Mouse (Mus musculus) thymus, postnatal 10 days (tissue): ENCODE measurements around the gene Zfp318.

Experiments used
- DNase-seq, 2 experiments: peaks; one replicate each; pipeline ENCODE4 v3.0.0; 2021; ENCODE audit warnings: low spot score in 2 of 2

The Zfp318 gene

DNA sequence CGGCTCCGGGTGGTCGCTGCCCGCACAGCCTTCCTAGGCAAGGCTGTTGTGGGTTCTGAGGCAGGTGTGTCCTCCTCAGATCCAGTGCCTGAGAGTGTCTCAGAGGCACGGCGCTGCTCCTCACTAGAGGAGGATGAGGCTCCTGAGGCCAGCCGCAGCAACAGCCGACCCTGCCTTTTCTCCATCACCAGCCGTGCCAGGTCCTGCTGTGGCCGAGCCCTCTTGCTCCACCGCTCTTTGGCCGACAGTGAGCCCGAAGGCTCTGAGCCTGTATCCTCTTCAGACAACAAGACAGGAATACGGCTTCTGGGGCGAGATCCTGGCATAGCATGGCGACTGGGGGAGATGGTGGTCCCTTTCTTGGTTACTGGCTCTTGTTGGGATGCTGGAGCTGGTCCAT is 62.7 kb downstream of the Zfp318 start:
- DNase-seq = no peak

DNA sequence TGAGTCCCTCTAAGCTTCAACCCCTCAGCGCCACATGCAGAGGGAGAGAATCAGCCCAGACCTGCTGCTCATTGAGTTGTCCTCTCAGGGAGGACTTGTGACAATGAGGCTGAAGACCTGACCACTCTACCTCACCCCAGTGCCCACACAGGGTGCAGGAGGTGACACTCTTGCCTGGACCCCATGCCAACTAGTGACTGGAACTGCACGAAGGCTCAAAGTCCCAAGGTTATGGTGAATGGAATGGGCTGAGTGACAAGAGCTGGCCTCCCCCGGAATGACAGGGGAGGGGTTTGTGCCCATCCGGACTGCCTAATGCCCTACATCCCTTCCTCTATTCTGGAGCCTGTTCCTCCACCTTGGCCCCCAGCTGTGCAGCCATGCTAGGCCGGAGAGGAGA is 69.2 kb downstream of the Zfp318 start:
- no peak for DNase-seq

DNA sequence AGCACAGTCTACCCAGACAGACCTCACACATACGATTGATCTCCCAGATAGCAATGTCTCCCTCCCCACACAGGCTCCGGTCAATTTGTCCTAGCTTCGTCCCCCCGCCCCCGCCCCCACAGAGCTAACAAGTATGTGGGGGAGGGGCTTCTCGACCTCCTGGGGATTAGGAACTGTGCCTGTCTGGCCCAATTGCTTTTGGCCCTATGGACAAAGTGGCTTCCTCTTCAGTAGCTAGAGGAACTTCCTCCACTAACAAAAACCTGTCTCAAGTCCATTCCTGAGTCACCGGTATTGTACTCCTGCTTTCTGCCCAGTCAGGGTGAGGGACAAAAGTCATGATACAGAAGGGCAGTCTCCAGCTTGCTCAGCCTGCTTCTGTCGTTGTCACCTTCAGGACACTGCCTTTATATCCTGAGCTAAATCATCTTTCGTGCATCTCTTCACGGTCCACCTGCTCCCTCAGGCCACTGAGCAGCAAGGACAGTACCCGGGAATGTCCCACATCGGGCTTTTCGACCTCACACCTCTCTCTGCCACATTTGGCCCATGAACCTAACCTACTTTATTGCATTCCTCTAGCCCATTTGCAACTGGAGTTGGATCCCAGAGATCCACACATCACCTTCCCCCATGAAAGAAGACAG is 69.9 kb downstream of the Zfp318 start:
- no peak for DNase-seq

DNA sequence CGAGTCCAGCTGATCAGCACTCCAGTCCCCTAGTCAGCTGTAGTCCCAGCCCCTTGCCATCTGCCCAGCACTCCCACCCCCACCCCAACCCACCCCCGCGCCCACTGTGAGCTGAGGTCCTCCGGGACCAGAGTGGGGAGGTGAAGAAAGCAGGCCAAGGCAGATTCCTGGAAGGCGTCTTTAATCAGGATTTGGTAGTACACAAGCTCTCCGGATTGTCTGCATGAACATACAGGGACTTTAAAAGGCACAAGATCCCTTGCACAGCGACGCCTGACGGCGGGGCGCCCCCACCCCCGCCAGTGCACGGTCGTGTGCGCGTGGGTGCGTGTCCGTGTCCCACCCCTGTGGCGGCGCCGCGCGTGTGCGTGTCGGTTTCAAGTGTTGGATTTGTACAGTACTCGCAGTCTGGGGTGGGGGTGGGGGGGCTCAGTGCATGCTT is 70.5 kb downstream of the Zfp318 start:
- no peak for DNase-seq

DNA sequence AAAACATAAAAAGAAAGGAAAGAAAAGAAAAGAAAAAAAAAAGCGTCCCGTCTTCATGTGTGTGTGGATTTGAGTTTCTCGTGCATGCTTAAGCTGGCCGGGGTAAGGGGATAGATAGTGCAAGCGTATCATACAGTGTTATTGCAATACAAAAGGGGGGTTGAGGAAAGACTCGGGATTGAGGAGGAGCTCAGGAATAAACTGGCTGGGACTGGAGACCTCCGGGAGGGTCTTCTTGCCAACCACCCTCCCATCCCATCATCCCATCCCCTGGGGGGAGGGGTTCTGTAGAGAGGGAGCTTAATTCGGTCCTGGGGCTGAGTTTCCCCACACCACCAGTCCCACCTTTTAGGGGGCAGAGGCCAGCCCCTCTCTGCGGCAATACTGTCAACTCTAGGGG is 71.0 kb downstream of the Zfp318 start:
- DNase-seq = no peak

DNA sequence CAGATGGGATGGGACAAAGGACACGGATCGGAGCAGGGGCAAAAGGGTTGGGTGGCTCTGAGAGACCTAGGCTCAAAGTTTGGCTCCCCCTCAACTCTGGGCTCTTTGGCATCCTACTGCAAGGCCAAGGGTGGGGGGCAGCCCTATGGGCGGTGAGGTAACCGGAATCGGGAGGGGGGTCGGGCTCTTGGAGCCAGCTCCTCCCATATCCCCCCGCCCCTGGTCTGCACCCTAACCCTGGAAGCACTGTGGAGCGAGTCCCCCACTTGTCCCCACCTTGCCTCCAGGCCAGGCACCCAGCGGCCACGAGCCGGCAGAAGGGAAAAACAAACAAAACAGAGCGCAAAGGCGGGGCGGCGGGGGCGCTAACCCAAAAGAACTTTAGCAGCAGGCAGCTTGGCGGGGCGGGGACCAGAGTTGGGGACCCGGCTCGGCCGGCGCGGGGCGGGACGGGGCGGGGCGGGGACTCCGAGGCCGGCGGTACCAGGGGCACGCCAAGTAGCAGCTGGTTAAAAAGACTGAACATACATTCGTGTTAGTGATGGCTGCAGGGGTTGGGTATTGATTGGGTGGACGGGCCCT is 71.7 kb downstream of the Zfp318 start:
- DNase-seq = peak in 1 of 2 experiments; percentile 32

DNA sequence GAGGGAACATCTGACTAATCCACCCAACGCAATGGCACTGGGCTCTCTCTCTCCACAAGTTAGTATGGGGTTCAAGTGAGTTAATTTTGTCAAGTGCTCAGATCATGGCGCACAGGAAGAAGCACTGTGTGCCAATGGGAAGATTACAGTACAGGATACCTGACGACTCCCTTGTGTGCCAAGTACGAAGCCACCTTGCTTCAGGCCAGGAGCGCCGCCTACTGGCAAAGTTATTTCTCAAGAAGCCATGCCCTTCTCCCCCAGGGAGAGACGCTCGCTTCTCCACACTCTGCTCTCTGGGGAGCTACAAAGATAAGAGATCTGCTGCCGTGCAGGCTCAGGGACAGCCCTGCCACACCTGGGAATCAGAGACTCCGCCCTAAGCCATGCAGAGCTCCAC is 74.3 kb downstream of the Zfp318 start:
- DNase-seq = peak in 1 of 2 experiments; percentile 59

DNA sequence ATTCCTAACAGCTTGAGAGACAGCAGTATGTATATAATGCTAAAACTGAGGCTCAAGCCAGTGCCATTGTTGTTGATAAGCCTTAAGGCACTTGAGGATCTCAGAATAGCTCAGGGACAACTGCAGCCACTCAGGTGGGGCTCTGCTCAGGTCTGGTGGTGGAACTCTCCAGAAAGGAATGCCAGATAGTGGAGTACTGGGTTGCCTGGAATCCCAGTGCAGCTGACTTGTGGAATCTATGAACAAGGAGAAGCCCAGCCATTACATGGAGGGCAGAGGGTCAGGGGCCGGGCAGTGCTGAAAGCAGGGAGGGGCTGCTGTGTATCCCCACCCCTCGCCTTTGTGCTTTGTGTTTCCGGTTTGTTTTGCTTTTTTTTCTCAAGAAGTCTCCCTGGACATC is 74.9 kb downstream of the Zfp318 start:
- DNase-seq = no peak

DNA sequence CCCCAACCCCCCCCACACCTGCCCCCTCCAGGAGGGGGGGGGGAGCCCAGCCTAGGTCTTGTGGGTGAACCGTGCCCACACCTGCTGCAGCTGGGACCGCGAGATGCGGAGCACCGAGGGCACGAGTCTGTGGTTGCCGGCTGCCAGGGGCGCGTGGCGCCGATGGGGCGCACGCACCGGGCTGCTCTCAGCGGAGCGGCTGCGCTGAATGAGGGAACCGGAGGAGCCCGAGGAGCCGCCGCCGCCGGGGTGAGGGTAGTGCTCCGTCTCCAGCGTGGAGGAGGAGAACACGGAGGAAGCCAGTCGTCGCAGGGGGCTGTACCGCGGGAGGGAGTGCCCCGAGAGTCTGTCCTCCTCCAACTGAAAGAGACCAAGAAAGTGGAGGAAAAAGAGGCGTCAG is 77.1 kb downstream of the Zfp318 start:
- peak; percentile 39 to 41 for DNase-seq

DNA sequence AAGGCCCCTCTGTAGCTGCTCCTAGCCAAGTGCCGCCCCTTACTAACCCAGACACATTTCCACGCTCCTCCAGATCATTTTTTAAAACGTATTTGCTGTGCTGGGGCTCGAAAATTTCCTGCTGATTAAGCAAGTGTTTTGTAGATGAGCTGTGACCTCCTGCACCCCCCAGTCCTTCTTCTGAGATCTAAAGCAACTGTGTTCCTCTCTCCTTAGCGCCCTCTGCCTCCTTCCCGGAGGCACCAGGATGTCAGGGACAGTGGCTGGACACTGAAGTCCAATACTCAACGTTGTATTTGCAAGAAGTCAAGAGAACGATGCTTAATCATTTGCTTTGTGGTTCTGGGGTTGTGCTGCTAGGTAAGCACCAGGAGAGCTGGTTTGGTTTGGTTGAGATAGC is 77.8 kb downstream of the Zfp318 start:
- no peak for DNase-seq

DNA sequence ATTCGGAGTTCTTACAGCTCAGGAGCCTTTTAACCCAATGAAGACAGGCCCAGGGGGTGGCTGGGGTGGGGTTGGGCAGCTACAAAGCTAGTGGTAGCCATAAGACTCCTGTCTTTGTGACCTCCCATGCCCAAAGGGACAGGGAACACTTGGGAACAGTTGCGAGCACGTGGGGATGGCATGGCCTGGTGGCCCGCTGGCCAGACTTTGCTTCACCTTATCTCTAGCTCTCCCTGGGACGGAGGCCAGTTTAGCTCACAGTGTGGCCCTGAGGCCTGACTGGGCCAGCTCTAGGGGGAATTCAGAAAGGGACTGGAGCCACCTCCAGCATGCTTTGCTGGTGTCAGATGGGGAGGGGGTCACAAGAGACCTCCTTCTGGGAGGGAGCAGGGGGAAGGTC is 78.7 kb downstream of the Zfp318 start:
- DNase-seq = no peak

DNA sequence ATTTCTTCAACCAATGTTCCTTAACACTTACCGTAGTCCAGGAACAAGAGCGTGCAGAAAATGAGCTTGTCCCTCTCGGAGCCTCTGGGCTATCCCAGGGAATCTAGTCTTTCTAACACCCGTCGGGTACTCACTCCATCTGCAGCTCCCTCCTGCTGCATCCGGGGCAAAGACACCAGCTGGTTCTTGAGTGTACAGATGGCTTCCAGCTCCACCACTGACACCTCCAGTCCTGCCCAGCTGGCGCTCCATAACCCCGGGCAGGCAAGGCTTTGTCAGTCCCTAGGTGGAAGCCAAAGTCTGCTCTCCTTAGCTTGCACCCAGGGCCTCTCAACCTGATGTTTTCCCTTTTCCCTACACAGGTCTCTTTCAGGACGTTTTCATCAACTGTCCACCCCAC is 84.3 kb downstream of the Zfp318 start:
- no peak for DNase-seq
